Mouse (Mus musculus): Measurements from ENCODE around the gene P2rx6.

- no peak for TF ChIP-seq CTCF (conservative IDR thresholded peaks at IDR 0.05; ENCODE audit: insufficient read depth, insufficient read length, low read depth, low read length)
- TF ChIP-seq POLR2A (IDR thresholded peaks at IDR 0.05; ENCODE audit: low read depth, low read length): no peak
Observed at GRCm38 (mm10) chr16:17621936-17622335, 60.3 kb downstream of the P2rx6 start.

All from kidney, adult 2 months (tissue).